Mouse (Mus musculus): ENCODE measurements around the gene Parva. TPM values are rescaled to one million over a fixed set of nuclear protein-coding genes. Genes with fewer than 3 reads are reported as not detected.

Parva gene
- polyA plus RNA-seq, 1 experiment from 2014 or later = 8.6 TPM

DNA sequence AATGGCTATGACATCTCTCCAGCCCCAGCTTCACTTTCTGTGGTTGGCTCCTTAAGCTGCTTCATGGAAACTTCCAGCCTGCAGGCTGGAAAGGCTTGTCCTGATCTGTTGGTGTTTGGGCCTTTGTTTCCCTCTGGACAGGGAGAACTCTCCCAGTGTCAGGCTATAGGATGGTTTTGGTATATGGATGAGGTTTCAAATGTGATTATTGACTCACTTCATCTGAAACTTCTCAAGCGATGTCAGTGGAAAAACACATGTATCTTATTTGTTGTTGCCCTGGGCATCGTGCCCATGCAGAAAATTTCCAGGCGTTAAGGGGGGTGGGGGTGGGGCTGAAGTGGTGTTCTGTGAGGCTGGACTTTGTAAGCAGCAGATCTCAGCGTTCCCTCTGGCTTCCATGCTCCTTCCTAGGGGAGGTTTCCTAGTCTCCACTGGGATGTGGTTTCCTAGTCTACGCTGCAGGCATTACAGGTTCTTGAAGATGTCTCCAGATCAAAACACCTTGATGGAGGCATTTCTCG is 155.6 kb downstream of the Parva start:
- Histone ChIP-seq H3K4me2 (ENCODE audit: low read depth, low read length) (no peak overlapping the region), H3K36me3 (replicated peaks; ENCODE audit: insufficient read depth, low read length) (no peaks in the 10 kb centered on the region), H3K27ac (ENCODE audit: low read depth) (no peak overlapping the region), H3K9ac (replicated peaks) (no peak overlapping the region), H3K4me1 (ENCODE audit: insufficient read depth) (no peaks in the 10 kb centered on the region), H3K9me3 (ENCODE audit: low read length) (no peaks in the 10 kb centered on the region), H3K27me3 (ENCODE audit: insufficient read depth, low read length) (no peaks in the 10 kb centered on the region), H3K4me3 (ENCODE audit: low read depth, low read length) (no peak overlapping the region)
- 76% methylated on average over 6 of the region's 6 CpGs for WGBS (ENCODE audit: insufficient replicate concordance)
- no peak for TF ChIP-seq CTCF (IDR thresholded peaks at IDR 0.05; ENCODE audit: low read depth)
- no peak for TF ChIP-seq EP300 (IDR thresholded peaks at IDR 0.05; ENCODE audit: low read depth)
- ATAC-seq (no peak), DNase-seq (no peak)

DNA sequence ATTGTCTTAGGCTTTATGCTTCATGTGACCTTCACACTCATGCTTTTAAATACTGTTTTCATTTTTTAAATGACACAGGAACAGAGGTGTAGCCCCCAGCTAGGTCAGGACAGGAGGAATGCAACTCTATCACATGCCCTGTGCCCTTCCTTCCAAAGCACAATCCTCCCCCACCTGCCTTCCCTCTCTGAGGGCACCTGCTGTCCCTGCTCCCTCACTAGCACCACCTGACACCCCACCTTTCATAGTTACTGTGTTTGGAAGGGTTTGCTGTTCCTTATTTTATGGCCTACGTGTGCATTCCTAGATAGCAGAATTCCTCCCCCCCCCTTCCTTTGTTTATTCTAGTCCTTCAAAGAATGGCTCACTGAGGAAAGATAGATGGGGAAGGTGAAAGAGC is 160.1 kb downstream of the Parva start:
- 38% methylated on average over 1 of the region's 1 CpGs for WGBS (ENCODE audit: insufficient replicate concordance)
- DNase-seq (no peak), ATAC-seq (no peak)
- Histone ChIP-seq H3K4me3 (ENCODE audit: low read depth, low read length) (no peak overlapping the region), H3K4me2 (ENCODE audit: low read depth, low read length) (no peak overlapping the region), H3K27ac (ENCODE audit: low read depth) (no peak overlapping the region), H3K4me1 (ENCODE audit: insufficient read depth) (no peaks in the 10 kb centered on the region), H3K27me3 (ENCODE audit: insufficient read depth, low read length) (no peaks in the 10 kb centered on the region), H3K9ac (replicated peaks) (no peak overlapping the region), H3K36me3 (replicated peaks; ENCODE audit: insufficient read depth, low read length) (no peaks in the 10 kb centered on the region), H3K9me3 (ENCODE audit: low read length) (no peaks in the 10 kb centered on the region)
- no peak for TF ChIP-seq CTCF (IDR thresholded peaks at IDR 0.05; ENCODE audit: low read depth)
- TF ChIP-seq EP300 (IDR thresholded peaks at IDR 0.05; ENCODE audit: low read depth) = no peak

DNA sequence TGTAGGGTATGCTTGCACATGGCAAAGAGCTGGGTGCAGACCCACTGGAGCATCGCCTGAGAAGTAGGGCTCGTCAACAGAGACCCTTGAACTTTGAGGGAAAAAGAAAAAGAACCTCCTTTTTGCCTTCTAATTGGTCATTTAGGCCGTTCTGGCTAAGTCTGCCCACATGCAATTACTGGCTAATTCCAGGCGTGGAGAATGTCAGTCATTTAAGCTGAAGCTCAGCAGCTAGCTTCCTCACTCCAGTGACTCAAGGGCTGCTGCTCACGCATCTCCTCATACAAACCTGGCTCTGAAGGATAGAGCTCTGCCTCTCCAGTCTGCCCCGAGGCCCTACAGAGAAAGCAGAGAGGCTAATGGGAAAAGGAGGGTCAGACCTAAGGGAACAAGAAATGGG is 162.2 kb downstream of the Parva start:
- TF ChIP-seq EP300 (IDR thresholded peaks at IDR 0.05; ENCODE audit: low read depth) (no peak), CTCF (IDR thresholded peaks at IDR 0.05; ENCODE audit: low read depth) (no peak)
- Histone ChIP-seq H3K9me3 (ENCODE audit: low read length) (no peaks in the 10 kb centered on the region), H3K36me3 (replicated peaks; ENCODE audit: insufficient read depth, low read length) (no peaks in the 10 kb centered on the region)

DNA sequence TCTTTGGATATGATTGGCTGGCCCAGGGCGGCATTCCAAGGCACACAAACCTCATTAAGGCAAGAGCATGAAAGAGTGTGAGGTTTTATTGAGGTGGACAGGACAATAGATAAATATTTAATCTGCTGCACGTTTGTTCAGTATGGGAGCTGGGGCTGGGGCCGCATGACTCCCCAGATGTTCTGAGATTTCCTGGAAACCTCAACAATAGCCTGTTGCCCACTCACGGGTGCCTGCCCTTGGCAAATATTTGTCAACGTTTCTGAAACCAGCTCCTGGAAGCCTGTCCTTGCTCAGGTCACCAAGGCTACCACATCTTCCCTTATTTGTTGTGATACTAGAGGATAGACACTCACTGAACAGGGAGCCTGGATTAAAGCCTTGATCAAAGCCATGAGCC is 166.3 kb downstream of the Parva start:
- ATAC-seq = no peak
- TF ChIP-seq CTCF (IDR thresholded peaks at IDR 0.05; ENCODE audit: low read depth) = no peak
- no peak for TF ChIP-seq EP300 (IDR thresholded peaks at IDR 0.05; ENCODE audit: low read depth)
- no peaks in the 10 kb centered on the region; the same call in 1 of the 2 replicates for H3K4me1 ChIP-seq (ENCODE audit: insufficient read depth)
- H3K27ac ChIP-seq (ENCODE audit: low read depth) = no peak overlapping the region
- DNase-seq = no peak
- H3K9ac ChIP-seq (replicated peaks) = no peak overlapping the region
- no peaks in the 10 kb centered on the region for H3K9me3 ChIP-seq (ENCODE audit: low read length)
- H3K4me3 ChIP-seq (ENCODE audit: low read depth, low read length) = no peak overlapping the region
- no peaks in the 10 kb centered on the region for H3K27me3 ChIP-seq (ENCODE audit: insufficient read depth, low read length)
- WGBS (ENCODE audit: insufficient replicate concordance) = 41% methylated on average over 5 of the region's 5 CpGs
- H3K4me2 ChIP-seq (ENCODE audit: low read depth, low read length) = no peak overlapping the region
- H3K36me3 ChIP-seq (replicated peaks; ENCODE audit: insufficient read depth, low read length) = no peaks in the 10 kb centered on the region

More for the DNA sequence above, 162.2 kb downstream of the Parva start:
- H3K4me3 ChIP-seq (ENCODE audit: low read depth, low read length) = no peak overlapping the region
- no peak overlapping the region for H3K9ac ChIP-seq (replicated peaks)
- H3K4me2 ChIP-seq (ENCODE audit: low read depth, low read length) = no peak overlapping the region
- no peak for ATAC-seq
- DNase-seq = no peak
- H3K27ac ChIP-seq (ENCODE audit: low read depth) = no peak overlapping the region
- no peaks in the 10 kb centered on the region; the same call in 1 of the 2 replicates for H3K4me1 ChIP-seq (ENCODE audit: insufficient read depth)
- no peaks in the 10 kb centered on the region for H3K27me3 ChIP-seq (ENCODE audit: insufficient read depth, low read length)
- WGBS (ENCODE audit: insufficient replicate concordance) = 60% methylated on average over 6 of the region's 6 CpGs

DNA sequence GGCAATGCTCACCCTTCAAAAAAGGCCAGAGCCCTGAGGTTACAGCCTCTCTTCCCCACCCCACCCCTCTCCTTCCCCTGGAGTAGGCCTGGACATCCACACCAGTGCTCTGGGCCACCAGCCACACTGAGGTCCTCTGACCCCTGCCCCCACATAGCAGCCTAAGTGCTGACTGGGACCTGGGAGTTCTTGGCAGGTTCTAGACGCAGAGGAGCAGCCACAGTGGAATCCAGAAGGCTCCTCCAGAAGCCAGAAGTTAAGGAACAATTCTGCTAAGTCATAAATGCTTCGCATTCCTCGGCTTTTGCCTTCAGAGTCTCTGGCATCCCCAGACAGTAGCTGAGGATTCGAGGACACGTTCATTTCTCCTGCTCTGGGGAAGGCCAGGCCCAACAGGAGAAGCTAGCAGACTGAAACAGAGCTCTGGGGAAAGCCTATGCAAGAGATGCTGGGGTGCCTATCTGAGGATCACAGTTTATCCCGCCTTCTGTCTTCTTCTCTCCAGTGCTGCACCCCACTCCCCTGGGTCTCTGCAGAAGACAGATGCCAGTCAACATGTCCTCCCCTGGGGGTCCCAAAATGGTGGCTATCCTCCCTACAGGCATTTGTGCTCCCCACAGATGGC is 168.0 kb downstream of the Parva start:
- no peaks in the 10 kb centered on the region for H3K36me3 ChIP-seq (replicated peaks; ENCODE audit: insufficient read depth, low read length)
- no peak overlapping the region for H3K9ac ChIP-seq (replicated peaks)
- no peak overlapping the region for H3K4me3 ChIP-seq (ENCODE audit: low read depth, low read length)
- H3K9me3 ChIP-seq (ENCODE audit: low read length) = no peaks in the 10 kb centered on the region
- no peaks in the 10 kb centered on the region; the same call in 1 of the 2 replicates for H3K4me1 ChIP-seq (ENCODE audit: insufficient read depth)
- DNase-seq (no peak), ATAC-seq (no peak)
- no peak overlapping the region for H3K27ac ChIP-seq (ENCODE audit: low read depth)
- TF ChIP-seq EP300 (IDR thresholded peaks at IDR 0.05; ENCODE audit: low read depth) (no peak), CTCF (IDR thresholded peaks at IDR 0.05; ENCODE audit: low read depth) (no peak)
- no peak overlapping the region for H3K4me2 ChIP-seq (ENCODE audit: low read depth, low read length)
- no peaks in the 10 kb centered on the region for H3K27me3 ChIP-seq (ENCODE audit: insufficient read depth, low read length)
- WGBS (ENCODE audit: insufficient replicate concordance) = 57% methylated on average over 6 of the region's 6 CpGs

DNA sequence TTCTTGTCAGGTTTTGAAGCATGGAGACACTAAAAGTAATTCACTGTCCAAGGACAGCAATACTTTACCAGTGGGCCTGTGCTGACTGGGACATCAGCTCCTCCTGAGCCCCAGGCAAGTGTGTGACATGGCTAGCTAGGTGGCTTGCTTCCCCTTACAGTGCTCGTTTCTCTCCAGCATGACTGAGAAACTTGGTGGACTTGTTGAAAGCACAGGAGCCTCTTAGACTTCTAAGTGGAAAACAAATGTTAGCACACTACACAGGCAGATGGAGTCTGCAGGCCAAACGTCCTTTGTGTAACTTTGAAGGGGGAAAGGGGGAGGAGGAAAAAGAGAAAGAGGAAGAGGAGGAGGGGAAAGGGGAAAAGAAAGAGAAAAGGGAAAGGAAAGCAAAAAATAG is 172.3 kb downstream of the Parva start:
- DNase-seq = no peak
- no peaks in the 10 kb centered on the region for H3K27me3 ChIP-seq (ENCODE audit: insufficient read depth, low read length)
- H3K9me3 ChIP-seq (ENCODE audit: low read length) = no peaks in the 10 kb centered on the region
- H3K36me3 ChIP-seq (replicated peaks; ENCODE audit: insufficient read depth, low read length) = no peaks in the 10 kb centered on the region
- 17% methylated on average over 2 of the region's 2 CpGs for WGBS (ENCODE audit: insufficient replicate concordance)
- no peak for ATAC-seq
- H3K4me3 ChIP-seq (ENCODE audit: low read depth, low read length) = no peak overlapping the region
- H3K9ac ChIP-seq (replicated peaks) = no peak overlapping the region
- no peaks in the 10 kb centered on the region for H3K4me1 ChIP-seq (ENCODE audit: insufficient read depth)
- TF ChIP-seq EP300 (IDR thresholded peaks at IDR 0.05; ENCODE audit: low read depth) (no peak), CTCF (IDR thresholded peaks at IDR 0.05; ENCODE audit: low read depth) (no peak)
- no peak overlapping the region for H3K4me2 ChIP-seq (ENCODE audit: low read depth, low read length)
- no peak overlapping the region for H3K27ac ChIP-seq (ENCODE audit: low read depth)
